Mouse (Mus musculus) MEL (cell line): ENCODE measurements around the gene Sparcl1. TPM values are rescaled to one million over a fixed set of nuclear protein-coding genes. Genes with fewer than 3 reads are reported as not detected.

Source experiments
- DNase-seq: peaks from one replicate; pipeline ENCODE4 v3.0.0; 2011; ENCODE audit warnings: low read depth, low spot score
- H3K27ac ChIP-seq: 2 replicates; pipeline ENCODE4 v1.5.1; 2012; ENCODE audit warnings: low read depth, mild to moderate bottlenecking, control low read depth, low read length, moderate library complexity; ENCODE audit not compliant: control insufficient read depth
- H3K27me3 ChIP-seq, 2 experiments: fragments of 150-350 bp in 1 of 2; sonication (generic) in 1 of 2; 2 replicates each; pipeline ENCODE4 v1.6.1; 2012; ENCODE audit warnings: low read length in 2 of 2, mild to moderate bottlenecking in 2 of 2, improper control_type of control experiment in 1 of 2, moderate library complexity in 1 of 2; ENCODE audit not compliant: insufficient read depth in 2 of 2, control insufficient read depth in 1 of 2
- H3K36me3 ChIP-seq, 2 experiments: 2 replicates each; pipeline ENCODE4 v1.6.1; 2012 to 2014; ENCODE audit warnings: low read length in 2 of 2, improper control_type of control experiment in 1 of 2, inconsistent platforms in 1 of 2, mild to moderate bottlenecking in 1 of 2; ENCODE audit not compliant: insufficient read depth in 2 of 2, control insufficient read depth in 1 of 2
- H3K4me1 ChIP-seq, 2 experiments: fragments of 150-350 bp in 1 of 2; sonication (generic) in 1 of 2; 2 replicates each; pipeline ENCODE4 v1.6.1; 2012; ENCODE audit warnings: low read length in 2 of 2, improper control_type of control experiment in 1 of 2, mild to moderate bottlenecking in 1 of 2; ENCODE audit not compliant: insufficient read depth in 2 of 2, control insufficient read depth in 1 of 2
- H3K4me3 ChIP-seq, 2 experiments: fragments of 150-350 bp in 1 of 2; sonication (generic) in 1 of 2; 2 replicates each; pipeline ENCODE4 v1.5.1; 2012; ENCODE audit warnings: low read depth in 2 of 2, low read length in 2 of 2, mild to moderate bottlenecking in 2 of 2, moderate library complexity in 2 of 2, control low read depth in 1 of 2, improper control_type of control experiment in 1 of 2; ENCODE audit not compliant: control insufficient read depth in 1 of 2, insufficient read depth in 1 of 2
- H3K79me2 ChIP-seq: 2 replicates; pipeline ENCODE4 v1.6.1; 2012; ENCODE audit warnings: mild to moderate bottlenecking, low read length, moderate library complexity; ENCODE audit not compliant: control insufficient read depth, poor library complexity, insufficient read depth
- H3K9ac ChIP-seq: 2 replicates; pipeline ENCODE4 v1.6.1; 2012; ENCODE audit warnings: low read depth, mild to moderate bottlenecking, control low read depth, low read length, moderate library complexity; ENCODE audit not compliant: control insufficient read depth, poor library complexity, severe bottlenecking
- H3K9me3 ChIP-seq: fragments of 150-350 bp; sonication (generic); replicated peaks from 2 replicates; pipeline ENCODE4 v1.6.1; 2012; ENCODE audit warnings: mild to moderate bottlenecking, low read length, improper control_type of control experiment, moderate library complexity; ENCODE audit not compliant: insufficient read depth
- CHD2 ChIP-seq: IDR thresholded peaks from 2 replicates; pipeline ENCODE4 v1.6.1; 2011; ENCODE audit warnings: low read length, improper control_type of control experiment
- CTCF ChIP-seq, 3 experiments: IDR thresholded peaks in 2 of 3; conservative IDR thresholded peaks in 1 of 3; 2 replicates each; pipeline ENCODE4 v1.5.1; 2011 to 2012; ENCODE audit warnings: low read length in 3 of 3, low read depth in 2 of 3, mild to moderate bottlenecking in 2 of 3, improper control_type of control experiment in 1 of 3, inconsistent platforms in 1 of 3, mixed read lengths in 1 of 3, moderate library complexity in 1 of 3; ENCODE audit not compliant: control insufficient read depth in 1 of 3, insufficient read depth in 1 of 3, poor library complexity in 1 of 3, severe bottlenecking in 1 of 3
- EP300 ChIP-seq, 2 experiments: IDR thresholded peaks; 2 replicates each; pipeline ENCODE4 v1.6.1; 2011; ENCODE audit warnings: improper control_type of control experiment in 2 of 2, low read length in 2 of 2, low read depth in 1 of 2, mild to moderate bottlenecking in 1 of 2
- HCFC1 ChIP-seq: IDR thresholded peaks from 2 replicates; pipeline ENCODE4 v1.6.1; 2012; ENCODE audit warnings: low read depth, mild to moderate bottlenecking, inconsistent platforms, low read length, improper control_type of control experiment, moderate library complexity
- KAT2A ChIP-seq: conservative IDR thresholded peaks from 2 replicates; pipeline ENCODE4 v1.6.1; 2012; ENCODE audit warnings: low read depth, low read length, improper control_type of control experiment, inconsistent platforms
- MAFK ChIP-seq: IDR thresholded peaks from 2 replicates; pipeline ENCODE4 v1.6.1; 2011; ENCODE audit warnings: low read depth, mild to moderate bottlenecking, low read length, improper control_type of control experiment, borderline replicate concordance
- MAX ChIP-seq: IDR thresholded peaks from 2 replicates; pipeline ENCODE4 v1.6.1; 2011; ENCODE audit warnings: low read length, improper control_type of control experiment
- MYC ChIP-seq: IDR thresholded peaks from 2 replicates; pipeline ENCODE4 v1.6.1; 2011; ENCODE audit warnings: low read depth, mild to moderate bottlenecking, low read length, improper control_type of control experiment, moderate library complexity
- NELFE ChIP-seq: IDR thresholded peaks from 2 replicates; pipeline ENCODE4 v1.6.1; 2011; ENCODE audit warnings: low read depth, low read length, improper control_type of control experiment
- NRF1 ChIP-seq: IDR thresholded peaks from 2 replicates; pipeline ENCODE4 v1.6.1; 2014; ENCODE audit warnings: low read depth, mild to moderate bottlenecking, inconsistent platforms, low read length, improper control_type of control experiment, moderate library complexity; ENCODE audit not compliant: poor library complexity, insufficient read depth, severe bottlenecking
- POLR2AphosphoS5 ChIP-seq: IDR thresholded peaks from 2 replicates; pipeline ENCODE4 v1.6.1; 2012; ENCODE audit warnings: low read depth, borderline replicate concordance, mild to moderate bottlenecking, inconsistent platforms, low read length, moderate library complexity, mixed read lengths
- SIN3A ChIP-seq: IDR thresholded peaks from 2 replicates; pipeline ENCODE4 v1.6.1; 2012; ENCODE audit warnings: low read length, improper control_type of control experiment, inconsistent platforms
- SMC3 ChIP-seq: IDR thresholded peaks from 2 replicates; pipeline ENCODE4 v1.6.1; 2011; ENCODE audit warnings: low read depth, low read length, improper control_type of control experiment
- TAL1 ChIP-seq: IDR thresholded peaks from 2 replicates; pipeline ENCODE4 v1.6.1; 2012; ENCODE audit warnings: mild to moderate bottlenecking, inconsistent platforms, low read length, moderate library complexity, mixed read lengths
- TBP ChIP-seq: IDR thresholded peaks from 2 replicates; pipeline ENCODE4 v1.8.0; 2011; ENCODE audit warnings: low read depth, low read length, improper control_type of control experiment
- UBTF ChIP-seq: IDR thresholded peaks from 2 replicates; pipeline ENCODE4 v1.6.1; 2012; ENCODE audit warnings: low read depth, mild to moderate bottlenecking, inconsistent platforms, low read length, improper control_type of control experiment, moderate library complexity, borderline replicate concordance; ENCODE audit not compliant: insufficient read depth
- USF1 ChIP-seq: IDR thresholded peaks from 2 replicates; pipeline ENCODE4 v1.6.1; 2014; ENCODE audit warnings: low read depth, mild to moderate bottlenecking, inconsistent platforms, low read length, improper control_type of control experiment, moderate library complexity
- USF2 ChIP-seq, 2 experiments: IDR thresholded peaks; 2 replicates each; pipeline ENCODE4 v1.6.1; 2011 to 2012; ENCODE audit warnings: improper control_type of control experiment in 2 of 2, low read length in 2 of 2, borderline replicate concordance in 1 of 2, inconsistent platforms in 1 of 2, low read depth in 1 of 2, mild to moderate bottlenecking in 1 of 2; ENCODE audit not compliant: insufficient read depth in 1 of 2
- ZC3H11A ChIP-seq: IDR thresholded peaks from 2 replicates; pipeline ENCODE4 v1.6.1; 2012; ENCODE audit warnings: low read depth, mild to moderate bottlenecking, inconsistent platforms, low read length, improper control_type of control experiment
- ZKSCAN1 ChIP-seq: IDR thresholded peaks from 2 replicates; pipeline ENCODE4 v1.6.1; 2012; ENCODE audit warnings: low read depth, mild to moderate bottlenecking, inconsistent platforms, low read length, improper control_type of control experiment, moderate library complexity
- ZNF384 ChIP-seq: IDR thresholded peaks from 2 replicates; pipeline ENCODE4 v1.6.1; 2012; ENCODE audit warnings: low read depth, mild to moderate bottlenecking, inconsistent platforms, low read length, improper control_type of control experiment
- polyA plus RNA-seq, 2 experiments: library from polyadenylated mRNA; stranded (reverse) in 1 of 2; unstranded in 1 of 2; fragments of >175 nt in 1 of 2; fragments of >200 nt in 1 of 2; gene quantifications; 2 replicates each; pipeline versions ENCODE4 v1.2.1 to v1.2.4; 2012; ENCODE audit warnings: low replicate concordance in 2 of 2, low read depth in 1 of 2; ENCODE audit not compliant: insufficient read length in 2 of 2, insufficient read depth in 1 of 2, missing spikeins in 1 of 2
- total RNA-seq: library from RNA; depleted of rRNA; stranded (reverse); fragments of 300-350 nt; gene quantifications from 2 replicates; pipeline ENCODE4 v1.2.3, GENCODE M21; 2012

Gene Sparcl1
- total and polyA plus RNA-seq, 3 experiments: not detected

DNA sequence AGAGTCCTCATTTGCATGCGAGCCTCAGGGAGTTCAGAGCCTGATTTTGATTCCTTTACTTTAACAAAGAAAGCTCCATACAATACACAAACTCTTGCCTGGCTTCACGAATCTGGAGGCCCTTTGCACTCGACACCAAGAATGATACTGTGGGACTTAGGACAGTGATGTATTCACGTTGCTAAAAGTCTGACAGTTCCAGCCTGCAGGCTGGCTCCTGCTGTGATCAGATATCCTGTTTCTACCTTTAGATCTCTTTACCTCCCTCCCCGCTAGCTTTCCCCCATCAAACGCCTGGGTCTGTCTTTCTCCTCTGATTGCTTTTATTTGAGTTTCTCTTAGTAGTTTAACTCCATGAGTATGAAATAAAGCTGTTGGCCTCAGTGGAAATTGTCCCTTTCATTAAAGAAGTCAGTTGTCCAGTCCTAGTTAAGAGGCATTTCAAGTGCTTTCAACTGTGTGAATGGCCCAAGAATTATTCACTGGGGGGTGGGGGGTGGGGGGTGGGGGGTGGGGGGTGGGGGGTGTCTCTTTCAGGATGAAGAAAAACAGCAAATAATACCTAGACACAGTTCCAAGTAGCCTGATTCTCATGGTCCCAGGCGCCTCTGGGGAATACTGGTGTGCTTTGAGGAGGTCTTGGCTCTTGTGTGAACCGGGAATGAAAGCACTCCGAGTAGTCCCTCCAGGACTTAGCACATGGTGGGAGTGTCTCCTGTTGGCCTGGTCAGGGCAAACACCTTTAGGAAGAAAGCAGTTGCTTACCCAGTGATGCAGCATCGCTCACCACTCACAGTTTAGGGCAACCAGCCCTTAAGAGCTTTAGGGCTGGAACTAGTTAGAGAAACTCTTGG is 11.6 kb downstream of the Sparcl1 start:
- Histone ChIP-seq H3K9ac (no peak overlapping the region), H3K4me3 (no peak overlapping the region), H3K27ac (no peak overlapping the region), H3K27me3 (peaks cover 2% of the 10 kb centered on the region in 2 experiments; a peak in 2 of 4 replicates), H3K9me3 (no peaks in the 10 kb centered on the region), H3K4me1 (no peaks in the 10 kb centered on the region), H3K36me3 (no peaks in the 10 kb centered on the region), H3K79me2 (no peaks in the 10 kb centered on the region)
- TF ChIP-seq HCFC1: no peak
- no peak for TF ChIP-seq USF2 (IDR thresholded peaks at IDR 0.05; ENCODE audit: borderline replicate concordance in 1 of 2, insufficient read depth in 1 of 2, low read depth in 1 of 2, low read length in 2 of 2)
- no peak for TF ChIP-seq EP300 (IDR thresholded peaks at IDR 0.05; ENCODE audit: low read depth in 1 of 2, low read length in 2 of 2)
- TF ChIP-seq NRF1: no peak
- no peak for TF ChIP-seq USF1
- TF ChIP-seq UBTF: no peak
- no peak for TF ChIP-seq NELFE
- no peak for TF ChIP-seq TAL1
- no peak for DNase-seq

DNA sequence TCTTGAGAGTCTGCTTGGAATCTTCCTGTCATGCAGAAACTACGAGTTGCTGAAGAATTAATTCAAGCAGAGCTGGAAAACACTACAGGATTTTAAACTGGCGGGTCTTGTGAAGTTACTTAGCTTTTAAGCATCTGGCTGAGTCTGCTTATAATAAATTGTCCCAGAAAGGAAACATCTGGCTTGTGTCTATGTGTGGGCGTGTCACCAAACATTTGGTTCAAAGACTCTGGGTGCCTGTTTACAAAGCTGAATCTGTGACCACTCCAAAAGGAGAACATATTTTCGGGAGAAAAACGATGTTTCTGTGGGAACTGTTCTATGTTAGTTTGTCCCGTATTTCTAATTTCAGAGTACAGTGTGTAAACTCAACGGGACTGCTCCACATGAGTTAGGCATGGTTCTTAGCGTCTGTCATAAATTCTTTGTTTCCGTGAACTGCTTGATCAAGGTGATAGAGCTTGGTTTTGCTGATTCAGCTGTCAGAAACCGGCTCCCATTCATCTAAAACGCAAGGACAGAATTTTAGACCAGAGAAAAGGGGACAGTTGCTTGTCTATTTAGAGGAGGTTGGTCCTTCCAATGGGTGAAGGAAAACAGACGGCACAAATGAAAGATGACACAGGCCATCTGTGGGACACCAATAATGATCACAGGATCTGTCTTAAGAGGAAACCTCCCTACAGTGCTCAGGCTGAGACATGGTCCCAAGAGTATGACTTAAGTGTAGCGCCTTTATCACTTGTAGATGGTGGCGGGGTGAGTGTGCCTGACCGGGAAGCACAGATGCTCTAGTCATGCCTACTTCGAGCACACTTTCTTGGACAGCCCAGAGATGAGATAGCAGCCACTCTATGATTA is 17.2 kb downstream of the Sparcl1 start:
- H3K9ac ChIP-seq: no peak overlapping the region
- no peaks in the 10 kb centered on the region for H3K36me3 ChIP-seq
- H3K9me3 ChIP-seq: no peaks in the 10 kb centered on the region
- H3K27me3 ChIP-seq: peaks cover 0 to 2% of the 10 kb centered on the region in 2 experiments; a peak in 2 of 4 replicates
- DNase-seq: no peak
- TF ChIP-seq ZNF384: no peak
- TF ChIP-seq ZC3H11A: no peak
- TF ChIP-seq SIN3A: no peak
- TF ChIP-seq ZKSCAN1: no peak
- no peak for TF ChIP-seq POLR2AphosphoS5
- no peak for TF ChIP-seq MAFK
- no peak for TF ChIP-seq SMC3
- no peak for TF ChIP-seq NELFE
- no peak for TF ChIP-seq TBP
- TF ChIP-seq CTCF (IDR thresholded peaks at IDR 0.05 in 2 of 3, conservative IDR thresholded peaks at IDR 0.05 in 1 of 3; ENCODE audit: control insufficient read depth in 1 of 3, insufficient read depth in 1 of 3, low read depth in 2 of 3, low read length in 3 of 3, poor library complexity in 1 of 3, severe bottlenecking in 1 of 3): no peak
- no peak for TF ChIP-seq CHD2
- no peak for TF ChIP-seq KAT2A
- TF ChIP-seq MAX: no peak
- TF ChIP-seq HCFC1: no peak
- no peak for TF ChIP-seq MYC
- no peaks in the 10 kb centered on the region for H3K4me1 ChIP-seq
- no peaks in the 10 kb centered on the region for H3K79me2 ChIP-seq
- no peak overlapping the region for H3K4me3 ChIP-seq
- H3K27ac ChIP-seq: no peak overlapping the region
